Mouse (Mus musculus) midbrain, embryonic 15.5 days (tissue): ENCODE data around the gene Vars2. TPM values are rescaled to one million over a fixed set of nuclear protein-coding genes. Genes with fewer than 3 reads are reported as not detected.

Source experiments
- ATAC-seq: fragments of 200-750 bp; cut with Nextera tagmentation; replicated peaks from 2 replicates; pipeline ENCODE4 v1.8.0; 2017; ENCODE audit warnings: moderate TSS enrichment
- H3K27ac ChIP-seq: fragments of 300-500 bp; sonication (generic); 2 replicates; pipeline ENCODE4 v1.5.1; 2015; ENCODE audit warnings: mild to moderate bottlenecking, inconsistent platforms
- H3K27me3 ChIP-seq: fragments of 300-500 bp; sonication (generic); replicated peaks from 2 replicates; pipeline ENCODE4 v1.6.1; 2015; ENCODE audit warnings: inconsistent platforms
- H3K36me3 ChIP-seq: fragments of 300-500 bp; sonication (generic); replicated peaks from 2 replicates; pipeline ENCODE4 v1.6.1; 2015; ENCODE audit warnings: inconsistent platforms
- H3K4me1 ChIP-seq: fragments of 300-500 bp; sonication (generic); 2 replicates; pipeline ENCODE4 v1.6.1; 2015; ENCODE audit warnings: inconsistent platforms
- H3K4me2 ChIP-seq: fragments of 300-500 bp; sonication (generic); 2 replicates; pipeline ENCODE4 v1.6.1; 2015; ENCODE audit warnings: inconsistent platforms, mild to moderate bottlenecking, moderate library complexity
- H3K4me3 ChIP-seq: fragments of 300-500 bp; sonication (generic); 2 replicates; pipeline ENCODE4 v1.5.1; 2015; ENCODE audit warnings: mild to moderate bottlenecking, inconsistent platforms
- H3K9ac ChIP-seq: fragments of 300-500 bp; sonication (generic); 2 replicates; pipeline ENCODE4 v1.6.1; 2015; ENCODE audit warnings: mild to moderate bottlenecking, inconsistent platforms
- H3K9me3 ChIP-seq: fragments of 300-500 bp; sonication (generic); 2 replicates; pipeline ENCODE4 v1.6.1; 2016; ENCODE audit warnings: inconsistent platforms
- WGBS: fragments of 180-500 bp; shearing (Covaris S2); methylation state at CpG from one replicate; pipeline ENCODE4 v1.1.7; 2015; ENCODE audit warnings: mixed read lengths; 5-methylcytosine and 5-hydroxymethylcytosine counted together
- polyA plus RNA-seq: library from polyadenylated mRNA; unstranded; fragments of >200 nt; fragmentation: Nextera tagmentation; extraction: Ambion mirVana; gene quantifications from 2 replicates; pipeline ENCODE4 v1.2.1, GENCODE M21; 2015

Vars2 gene
- polyA plus RNA-seq, 1 experiment from 2014 or later: 16.5 TPM

GRCm38 (mm10) chr17:35689936-35690645, 22.7 kb upstream of the Vars2 start:
- Histone ChIP-seq H3K4me3 (no peak overlapping the region), H3K9ac (no peak overlapping the region), H3K4me2 (no peak overlapping the region), H3K4me1 (peaks cover 14% of the 10 kb centered on the region), H3K27ac (no peak overlapping the region), H3K9me3 (no peaks in the 10 kb centered on the region), H3K36me3 (peaks cover 74% of the 10 kb centered on the region), H3K27me3 (no peaks in the 10 kb centered on the region)
- ATAC-seq: no peak
- 92% methylated on average over 18 of the region's 18 CpGs for WGBS

- Histone ChIP-seq H3K27ac (no peak overlapping the region), H3K4me1 (peaks cover 16% of the 10 kb centered on the region), H3K4me3 (no peak overlapping the region), H3K9ac (no peak overlapping the region), H3K4me2 (no peak overlapping the region), H3K9me3 (no peaks in the 10 kb centered on the region), H3K27me3 (no peaks in the 10 kb centered on the region), H3K36me3 (peaks cover 76% of the 10 kb centered on the region)
- WGBS: 88% methylated on average over 25 of the region's 25 CpGs
- no peak for ATAC-seq
Measured at GRCm38 (mm10) chr17:35688347-35689175, 21.2 kb upstream of the Vars2 start.

- 41% methylated on average over 9 of the region's 9 CpGs for WGBS
- no peak for ATAC-seq
- Histone ChIP-seq H3K9ac (no peak overlapping the region), H3K36me3 (peaks cover 63% of the 10 kb centered on the region), H3K27ac (peak overlapping the region; percentile 65), H3K9me3 (no peaks in the 10 kb centered on the region), H3K4me2 (no peak overlapping the region), H3K4me3 (no peak overlapping the region), H3K4me1 (peaks cover 16% of the 10 kb centered on the region), H3K27me3 (no peaks in the 10 kb centered on the region)
Measured at GRCm38 (mm10) chr17:35685061-35685460, 17.7 kb upstream of the Vars2 start.

DNA sequence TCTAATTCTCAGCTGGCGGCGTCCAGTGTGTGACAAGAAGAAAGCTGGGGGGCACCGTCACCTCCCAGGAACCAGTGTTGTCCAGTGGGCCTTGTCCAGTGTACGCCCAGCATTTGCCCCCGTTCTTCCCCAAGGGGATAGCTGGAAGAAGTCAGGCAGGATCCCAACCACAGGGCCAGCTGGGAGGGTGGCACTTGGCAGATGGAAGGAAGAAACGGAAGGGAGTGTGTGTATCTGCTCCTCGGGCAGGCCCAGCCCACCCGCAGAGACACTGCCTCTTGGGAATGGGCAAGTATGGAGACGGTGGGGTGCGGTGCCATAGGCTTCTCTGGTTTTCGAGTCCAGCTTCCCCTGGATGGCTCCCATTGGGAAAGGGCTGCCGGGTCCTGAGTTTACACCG, 14.6 kb upstream of the Vars2 start:
- Histone ChIP-seq H3K9me3 (no peaks in the 10 kb centered on the region), H3K4me3 (no peak overlapping the region), H3K36me3 (peaks cover 35% of the 10 kb centered on the region), H3K9ac (no peak overlapping the region), H3K27me3 (no peaks in the 10 kb centered on the region), H3K4me1 (peaks cover 16% of the 10 kb centered on the region), H3K27ac (no peak overlapping the region), H3K4me2 (no peak overlapping the region)
- ATAC-seq: no peak
- 87% methylated on average over 13 of the region's 13 CpGs for WGBS

DNA sequence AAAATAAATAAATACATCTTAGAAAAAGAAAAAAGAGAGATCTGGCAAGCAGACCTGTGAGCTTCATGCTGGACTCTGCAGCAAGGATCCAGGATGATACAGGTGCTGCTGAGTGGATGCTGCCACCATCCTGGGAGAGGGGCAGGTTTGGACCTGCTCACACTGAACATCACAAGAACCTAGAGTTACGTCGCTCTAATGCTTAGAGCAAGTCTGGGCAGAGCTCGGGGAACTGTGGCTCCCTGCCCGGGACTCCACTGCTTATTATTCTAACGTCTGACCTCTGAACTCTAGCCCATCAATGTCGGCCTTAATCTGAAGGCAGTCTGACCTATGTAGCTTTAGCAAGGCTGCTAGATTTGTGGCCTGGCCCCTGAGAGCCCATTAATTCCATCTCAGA, 13.2 kb upstream of the Vars2 start:
- no peaks in the 10 kb centered on the region for H3K9me3 ChIP-seq
- H3K4me2 ChIP-seq: no peak overlapping the region
- ATAC-seq: no peak
- H3K9ac ChIP-seq: no peak overlapping the region
- no peaks in the 10 kb centered on the region for H3K27me3 ChIP-seq
- peaks cover 28% of the 10 kb centered on the region; the same call in 1 of the 2 replicates for H3K36me3 ChIP-seq
- no peak overlapping the region for H3K27ac ChIP-seq
- H3K4me1 ChIP-seq: peaks cover 8% of the 10 kb centered on the region
- H3K4me3 ChIP-seq: no peak overlapping the region
- 44% methylated on average over 6 of the region's 6 CpGs for WGBS

DNA sequence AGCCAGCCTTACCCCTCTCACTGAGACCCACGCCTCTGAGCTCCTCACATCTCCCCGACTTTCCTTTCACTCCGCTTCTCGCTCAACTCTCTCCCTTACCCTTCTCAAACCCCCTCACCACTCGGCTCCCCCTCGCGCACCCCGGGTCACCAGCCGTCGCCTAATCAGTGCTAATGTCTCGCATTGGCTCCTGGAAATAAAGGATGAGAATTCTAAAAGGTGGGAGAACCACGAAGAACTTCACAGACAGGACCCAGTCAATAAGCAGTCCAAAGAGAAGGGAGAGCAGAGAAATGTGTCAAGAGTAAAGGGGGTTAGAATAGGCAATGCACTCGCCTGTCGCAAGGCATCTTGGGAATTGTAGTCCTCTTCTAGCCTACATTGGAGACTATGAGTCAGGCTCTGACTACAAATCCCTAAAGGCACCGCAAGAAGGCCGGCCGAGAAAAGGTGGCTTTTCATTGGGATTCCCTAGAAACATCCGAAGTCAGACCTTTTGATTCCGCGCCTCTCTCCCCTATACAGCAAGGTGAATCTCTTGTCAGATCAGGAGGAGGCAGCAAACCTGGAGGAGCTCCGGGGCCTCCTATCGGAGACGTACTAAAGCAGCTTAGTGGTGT, 6.1 kb upstream of the Vars2 start, which contains the start of gene Gtf2h4:
Gene Gtf2h4 (minus strand): TSS at position 324 of the 620 bp plus-strand sequence.
- 2% methylated on average over 23 of the region's 23 CpGs for WGBS
- Histone ChIP-seq H3K4me3 (peak within 1 kb of the TSS; percentile 82), H3K36me3 (no peaks in the 10 kb centered on the region), H3K9me3 (no peaks in the 10 kb centered on the region), H3K27ac (peak within 1 kb of the TSS; percentile 72), H3K4me2 (peak within 1 kb of the TSS; percentile 91), H3K4me1 (peaks cover 10% of the 10 kb centered on the region), H3K9ac (peak within 1 kb of the TSS; percentile 95), H3K27me3 (no peaks in the 10 kb centered on the region)
- ATAC-seq: peak; percentile 97

GRCm38 (mm10) chr17:35672527-35672926, 5.1 kb upstream of the Vars2 start:
- peaks cover 18% of the 10 kb centered on the region for H3K4me1 ChIP-seq
- H3K9me3 ChIP-seq: no peaks in the 10 kb centered on the region
- H3K4me3 ChIP-seq: peak overlapping the region; percentile 82
- no peaks in the 10 kb centered on the region for H3K27me3 ChIP-seq
- 89% methylated on average over 6 of the region's 6 CpGs for WGBS
- peak overlapping the region; percentile 91; the same call in 1 of the 2 replicates for H3K4me2 ChIP-seq
- no peak for ATAC-seq
- no peaks in the 10 kb centered on the region for H3K36me3 ChIP-seq
- H3K27ac ChIP-seq: no peak overlapping the region
- no peak overlapping the region for H3K9ac ChIP-seq

DNA sequence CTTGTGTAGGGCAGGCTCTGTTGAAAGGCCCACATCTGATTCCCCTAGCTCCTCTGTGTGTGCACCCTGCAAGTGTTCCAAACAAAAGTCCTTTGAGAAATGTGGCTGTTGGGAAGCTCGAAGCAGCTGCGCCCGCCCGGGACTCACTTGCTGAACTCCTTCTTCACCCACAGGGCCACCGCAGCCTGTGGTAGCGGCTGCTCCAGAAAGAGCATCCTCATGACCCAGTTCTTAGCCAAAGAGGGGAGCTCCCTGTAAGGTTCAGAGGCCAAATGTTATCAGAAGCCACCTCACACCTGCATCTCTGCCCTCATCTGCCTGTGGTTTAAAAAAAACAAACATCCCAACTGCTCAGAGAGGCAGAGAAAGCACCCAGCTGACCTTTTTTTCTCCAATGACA, 4.5 kb upstream of the Vars2 start:
- peaks cover 19% of the 10 kb centered on the region for H3K4me1 ChIP-seq
- H3K4me3 ChIP-seq: no peak overlapping the region
- WGBS: 89% methylated on average over 6 of the region's 6 CpGs
- H3K36me3 ChIP-seq: no peaks in the 10 kb centered on the region
- ATAC-seq: no peak
- H3K4me2 ChIP-seq: no peak overlapping the region
- H3K27me3 ChIP-seq: no peaks in the 10 kb centered on the region
- H3K27ac ChIP-seq: no peak overlapping the region
- no peak overlapping the region for H3K9ac ChIP-seq
- no peaks in the 10 kb centered on the region for H3K9me3 ChIP-seq

DNA sequence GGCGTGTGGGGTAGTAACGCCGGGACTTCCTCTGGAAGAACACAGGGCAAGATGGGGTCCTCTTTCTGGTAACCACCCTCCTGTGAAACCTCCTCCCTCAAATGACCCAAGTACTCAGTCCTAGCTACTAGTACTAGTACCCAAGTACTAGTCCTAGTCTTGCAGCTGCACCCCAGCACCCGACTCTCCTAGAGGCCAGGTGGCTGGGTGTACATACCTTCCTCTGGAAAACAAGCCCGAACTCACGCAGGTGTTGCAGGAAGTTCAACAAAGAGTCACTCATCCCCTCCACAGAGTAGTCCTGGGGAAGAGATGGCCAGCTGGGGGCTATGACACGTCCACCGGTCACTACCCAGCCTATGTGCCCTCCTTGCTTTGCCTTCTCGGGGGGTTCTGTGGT, 2.3 kb upstream of the Vars2 start:
- Histone ChIP-seq H3K27ac (no peak overlapping the region), H3K4me1 (peaks cover 24% of the 10 kb centered on the region), H3K4me3 (no peak overlapping the region), H3K36me3 (no peaks in the 10 kb centered on the region), H3K9ac (no peak overlapping the region), H3K4me2 (no peak overlapping the region), H3K27me3 (no peaks in the 10 kb centered on the region), H3K9me3 (no peaks in the 10 kb centered on the region)
- ATAC-seq: no peak
- WGBS: 97% methylated on average over 9 of the region's 9 CpGs

GRCm38 (mm10) chr17:35666851-35667256, 538 bp downstream of the Vars2 start:
- Histone ChIP-seq H3K9me3 (no peaks in the 10 kb centered on the region), H3K27ac (peak overlapping the region; percentile 85), H3K27me3 (no peaks in the 10 kb centered on the region), H3K4me2 (peak overlapping the region; percentile 85), H3K4me1 (peaks cover 14% of the 10 kb centered on the region), H3K36me3 (0 out of 2 replicates have a peak, but pooled peaks cover 5% of the 10 kb centered on the region), H3K9ac (peak overlapping the region; percentile 90), H3K4me3 (peak overlapping the region; percentile 67)
- WGBS: 5% methylated on average over 13 of the region's 13 CpGs
- peak; percentile 67 for ATAC-seq

DNA sequence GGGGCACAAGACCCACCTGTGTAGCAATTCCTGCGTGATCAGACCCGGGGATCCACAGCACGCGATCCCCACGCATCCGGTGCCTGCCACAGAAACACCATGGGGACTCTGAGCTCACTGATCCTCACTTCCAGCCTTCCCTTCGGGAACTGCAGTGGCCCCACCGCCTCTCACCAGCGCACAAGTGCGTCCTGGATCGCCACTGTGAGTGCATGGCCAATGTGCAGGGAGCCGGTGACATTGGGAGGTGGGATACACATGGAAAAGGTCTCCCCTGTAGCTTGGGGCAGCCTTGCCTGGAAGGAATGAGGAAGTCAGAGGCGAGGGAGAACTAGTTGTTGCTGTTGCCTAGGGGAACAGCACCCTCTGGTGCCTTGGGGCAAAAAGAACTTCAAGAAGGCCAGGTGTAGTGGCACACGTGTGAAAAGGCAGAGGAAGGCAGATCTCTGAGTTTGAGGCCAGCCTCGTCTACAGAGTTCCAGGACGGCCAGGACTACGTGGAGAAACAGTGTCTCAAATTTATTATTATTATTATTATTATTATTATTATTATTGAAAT, 1.4 kb downstream of the Vars2 start:
- Histone ChIP-seq H3K27ac (no peak overlapping the region), H3K36me3 (0 out of 2 replicates have a peak, but pooled peaks cover 5% of the 10 kb centered on the region), H3K9ac (no peak overlapping the region), H3K27me3 (no peaks in the 10 kb centered on the region), H3K4me3 (no peak overlapping the region), H3K4me1 (peaks cover 14% of the 10 kb centered on the region), H3K4me2 (no peak overlapping the region), H3K9me3 (no peaks in the 10 kb centered on the region)
- 81% methylated on average over 17 of the region's 17 CpGs for WGBS
- no peak for ATAC-seq

DNA sequence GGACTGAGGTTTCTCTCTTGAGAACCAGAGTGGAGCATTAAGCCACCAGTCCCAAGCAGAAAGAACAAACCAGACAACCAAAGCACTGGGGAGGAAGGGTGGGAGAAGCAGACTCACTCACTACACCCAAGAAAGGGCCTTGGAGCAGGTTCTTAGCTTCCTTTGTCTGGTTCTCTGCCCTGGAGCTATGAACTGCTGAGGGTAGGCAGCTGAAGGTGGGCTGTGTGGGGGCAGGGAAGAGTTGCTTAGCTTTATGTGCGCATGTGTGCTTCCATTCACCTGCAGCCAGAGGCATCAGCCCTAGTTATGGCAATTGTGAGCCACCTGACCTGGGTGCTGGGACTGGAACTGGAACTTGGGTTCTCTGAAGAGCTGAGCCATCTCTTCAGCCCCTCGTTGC, 14.3 kb downstream of the Vars2 start:
- Histone ChIP-seq H3K4me3 (no peak overlapping the region), H3K27me3 (no peaks in the 10 kb centered on the region), H3K4me2 (no peak overlapping the region), H3K9ac (no peak overlapping the region), H3K9me3 (no peaks in the 10 kb centered on the region), H3K27ac (no peak overlapping the region), H3K4me1 (no peaks in the 10 kb centered on the region), H3K36me3 (peaks cover 14% of the 10 kb centered on the region)
- WGBS: 79% methylated on average over 2 of the region's 2 CpGs
- ATAC-seq: no peak
